Mouse (Mus musculus) CH12.LX (cell line): ENCODE results near the gene Runx2. TPM values are rescaled to one million over a fixed set of nuclear protein-coding genes. Genes with fewer than 3 reads are reported as not detected.

ENCODE experiments used
- DNase-seq: peaks from one replicate; pipeline ENCODE4 v3.0.0-alpha.2; 2013; ENCODE audit errors: extremely low read depth
- H3K27ac ChIP-seq: 2 replicates; pipeline ENCODE4 v1.5.1; 2012; ENCODE audit warnings: low read depth, mild to moderate bottlenecking, control low read depth, moderate library complexity; ENCODE audit not compliant: insufficient read depth
- H3K27me3 ChIP-seq: replicated peaks from 2 replicates; pipeline ENCODE3; 2012; ENCODE audit warnings: inconsistent platforms
- H3K36me3 ChIP-seq, 2 experiments: replicated peaks in 1 of 2; 2 replicates each; pipeline versions ENCODE3 to v1.6.1; 2012; ENCODE audit warnings: inconsistent platforms in 1 of 2, low read length in 1 of 2, mild to moderate bottlenecking in 1 of 2, mixed read lengths in 1 of 2, moderate library complexity in 1 of 2; ENCODE audit not compliant: control insufficient read depth in 1 of 2, insufficient read depth in 1 of 2
- H3K4me1 ChIP-seq, 2 experiments: 2 replicates each; pipeline ENCODE4 v1.6.1; 2012; ENCODE audit warnings: inconsistent platforms in 1 of 2, moderate library complexity in 1 of 2; ENCODE audit not compliant: insufficient read depth in 2 of 2, control insufficient read depth in 1 of 2
- H3K4me2 ChIP-seq: 2 replicates; pipeline ENCODE4 v1.6.1; 2012; ENCODE audit warnings: low read depth, mild to moderate bottlenecking, control low read depth; ENCODE audit not compliant: poor library complexity, insufficient read depth, severe bottlenecking
- H3K4me3 ChIP-seq, 3 experiments: fragments of 150-350 bp in 1 of 3; sonication (generic) in 1 of 3; replicated peaks in 1 of 3; 2 replicates each; pipeline versions ENCODE3 to v1.5.1; 2011 to 2012; ENCODE audit warnings: low read depth in 2 of 3, low read length in 2 of 3, mild to moderate bottlenecking in 2 of 3, moderate library complexity in 2 of 3, control low read depth in 1 of 3, improper control_type of control experiment in 1 of 3, inconsistent platforms in 1 of 3, mixed read lengths in 1 of 3; ENCODE audit not compliant: poor library complexity in 1 of 3
- H3K79me2 ChIP-seq: replicated peaks from 2 replicates; pipeline ENCODE4 v1.6.1; 2012; ENCODE audit warnings: mild to moderate bottlenecking, moderate library complexity; ENCODE audit not compliant: control insufficient read depth, poor library complexity, insufficient read depth, severe bottlenecking; ENCODE audit errors: extremely low read depth
- H3K9ac ChIP-seq: 2 replicates; pipeline ENCODE4 v1.6.1; 2012; ENCODE audit warnings: low read depth, mild to moderate bottlenecking, control low read depth, moderate library complexity; ENCODE audit not compliant: insufficient read depth
- H3K9me3 ChIP-seq: replicated peaks from 2 replicates; pipeline ENCODE3; 2012; ENCODE audit warnings: low read length, inconsistent platforms, mixed read lengths
- BHLHE40 ChIP-seq: IDR thresholded peaks from 2 replicates; pipeline ENCODE4 v1.6.1; 2011; ENCODE audit warnings: mild to moderate bottlenecking, low read depth, low read length, improper control_type of control experiment
- CHD1 ChIP-seq: IDR thresholded peaks from 2 replicates; pipeline ENCODE4 v1.6.1; 2012; ENCODE audit warnings: low read depth, low read length, improper control_type of control experiment, inconsistent platforms
- CHD2 ChIP-seq: IDR thresholded peaks from 2 replicates; pipeline ENCODE4 v1.6.1; 2011; ENCODE audit warnings: low read length, improper control_type of control experiment
- ELF1 ChIP-seq: IDR thresholded peaks from 2 replicates; pipeline ENCODE4 v1.6.1; 2014; ENCODE audit warnings: low read depth, mild to moderate bottlenecking, inconsistent platforms, low read length, improper control_type of control experiment
- EP300 ChIP-seq: IDR thresholded peaks from 2 replicates; pipeline ENCODE4 v1.6.1; 2011; ENCODE audit warnings: low read length, improper control_type of control experiment
- ETS1 ChIP-seq: conservative IDR thresholded peaks from 2 replicates; pipeline ENCODE4 v1.6.1; 2012; ENCODE audit warnings: low read depth, mild to moderate bottlenecking, inconsistent platforms, low read length, improper control_type of control experiment, moderate library complexity
- JUN ChIP-seq: IDR thresholded peaks from 2 replicates; pipeline ENCODE4 v1.6.1; 2011; ENCODE audit warnings: low read depth, mild to moderate bottlenecking, low read length, improper control_type of control experiment, moderate library complexity; ENCODE audit not compliant: insufficient read depth
- KAT2A ChIP-seq: IDR thresholded peaks from 2 replicates; pipeline ENCODE4 v1.6.1; 2012; ENCODE audit warnings: low read length, improper control_type of control experiment, inconsistent platforms; ENCODE audit not compliant: insufficient replicate concordance
- MEF2A ChIP-seq: IDR thresholded peaks from 2 replicates; pipeline ENCODE4 v1.6.1; 2014; ENCODE audit warnings: low read depth, mild to moderate bottlenecking, inconsistent platforms, low read length, improper control_type of control experiment, borderline replicate concordance
- MYC ChIP-seq: IDR thresholded peaks from 2 replicates; pipeline ENCODE4 v1.6.1; 2011; ENCODE audit warnings: low read depth, mild to moderate bottlenecking, improper control_type of control experiment, low read length
- NELFE ChIP-seq: IDR thresholded peaks from 2 replicates; pipeline ENCODE4 v1.6.1; 2011; ENCODE audit warnings: low read depth, low read length, improper control_type of control experiment
- NRF1 ChIP-seq: IDR thresholded peaks from 2 replicates; pipeline ENCODE4 v1.6.1; 2014; ENCODE audit warnings: low read depth, mild to moderate bottlenecking, inconsistent platforms, low read length, improper control_type of control experiment, moderate library complexity
- PAX5 ChIP-seq: IDR thresholded peaks from 2 replicates; pipeline ENCODE4 v1.6.1; 2012; ENCODE audit warnings: low read length, inconsistent platforms, mixed read lengths
- POLR2A ChIP-seq: IDR thresholded peaks from 2 replicates; pipeline ENCODE4 v1.6.1; 2011; ENCODE audit warnings: low read depth, mild to moderate bottlenecking, improper control_type of control experiment, low read length
- POLR2AphosphoS2 ChIP-seq: IDR thresholded peaks from 2 replicates; pipeline ENCODE4 v1.6.1; 2011; ENCODE audit warnings: low read depth, low read length, improper control_type of control experiment
- SIN3A ChIP-seq: IDR thresholded peaks from 2 replicates; pipeline ENCODE4 v1.6.1; 2012; ENCODE audit warnings: low read length, improper control_type of control experiment, inconsistent platforms
- TBP ChIP-seq: conservative IDR thresholded peaks from 2 replicates; pipeline ENCODE4 v1.6.1; 2011; ENCODE audit warnings: low read depth, low read length, improper control_type of control experiment
- UBTF ChIP-seq: IDR thresholded peaks from 2 replicates; pipeline ENCODE4 v1.6.1; 2012; ENCODE audit warnings: low read depth, mild to moderate bottlenecking, inconsistent platforms, low read length, improper control_type of control experiment, moderate library complexity
- USF1 ChIP-seq: IDR thresholded peaks from 2 replicates; pipeline ENCODE4 v1.6.1; 2014; ENCODE audit warnings: low read depth, mild to moderate bottlenecking, inconsistent platforms, low read length, improper control_type of control experiment
- USF2 ChIP-seq: conservative IDR thresholded peaks from 2 replicates; pipeline ENCODE4 v1.6.1; 2011; ENCODE audit warnings: low read depth, low read length, improper control_type of control experiment
- ZMIZ1 ChIP-seq: IDR thresholded peaks from 2 replicates; pipeline ENCODE4 v1.6.1; 2012; ENCODE audit warnings: low read depth, mild to moderate bottlenecking, inconsistent platforms, low read length, improper control_type of control experiment
- dilution Hi-C: fragments of 300-500 bp; cut with MboI; formaldehyde crosslinking; loops from 2 replicates; pipeline ENCODE4 v1.14.3; 2020; ENCODE audit warnings: low sequenced_read_pairs; ENCODE audit not compliant: extremely low pct_unique_long_range_greater_than_20kb, extremely low pct_ligation_motif_present
- in situ Hi-C: fragments of 300-500 bp; cut with MboI; formaldehyde crosslinking; loops from 3 replicates; pipeline ENCODE4 v1.14.3; 2019; ENCODE audit warnings: low sequenced_read_pairs, low pct_ligation_motif_present, low pct_unique_long_range_greater_than_20kb, mixed read lengths
- polyA plus RNA-seq: library from polyadenylated mRNA; unstranded; fragments of >175 nt; gene quantifications from 2 replicates; pipeline ENCODE4 v1.2.1, GENCODE M21; 2012; ENCODE audit warnings: low read depth; ENCODE audit not compliant: insufficient read length
- total RNA-seq, 2 experiments: library from RNA; depleted of rRNA; stranded (reverse); fragments of 300-350 nt in 1 of 2; fragments of >200 nt in 1 of 2; gene quantifications; 2 replicates each; pipeline ENCODE4 v1.2.3; 2012 to 2014

Runx2 gene
- total and polyA plus RNA-seq, 3 experiments, result 0.70 to 1.4 (median 1.1) TPM

GRCm38 (mm10) chr17:44700326-44700725 is 114.3 kb downstream of the Runx2 start:
- H3K27ac ChIP-seq, result no peak overlapping the region
- no peak for DNase-seq
- no peaks in the 10 kb centered on the region for H3K36me3 ChIP-seq
- no peak overlapping the region for H3K4me2 ChIP-seq
- H3K4me1 ChIP-seq, result no peaks in the 10 kb centered on the region; a peak in 1 of 4 replicates
- H3K4me3 ChIP-seq, result no peak overlapping the region
- no peak overlapping the region for H3K9ac ChIP-seq
- H3K79me2 ChIP-seq, result no peaks in the 10 kb centered on the region
- in situ Hi-C loops, result no loop called here
- H3K27me3 ChIP-seq, result no peaks in the 10 kb centered on the region
- dilution Hi-C loops, result no loop called here
- TF ChIP-seq MYC (no peak), NRF1 (no peak), EP300 (no peak), POLR2A (no peak), POLR2AphosphoS2 (no peak), UBTF (no peak), PAX5 (no peak), CHD1 (no peak), USF1 (no peak), CHD2 (no peak), JUN (no peak), KAT2A (no peak), ZMIZ1 (no peak)
- H3K9me3 ChIP-seq, result no peaks in the 10 kb centered on the region

- TF ChIP-seq SIN3A (no peak), CHD1 (no peak), ETS1 (no peak), UBTF (no peak), MEF2A (no peak), JUN (no peak), PAX5 (no peak), USF2 (no peak), NELFE (no peak), USF1 (no peak), TBP (no peak), BHLHE40 (no peak), ELF1 (no peak), MYC (no peak)
- TF ChIP-seq, all 38 proteins: peak for 0
- no peak overlapping the region for H3K9ac ChIP-seq
- no peaks in the 10 kb centered on the region for H3K9me3 ChIP-seq
- dilution Hi-C loops, result no loop called here
- H3K4me2 ChIP-seq, result no peak overlapping the region
- no peaks in the 10 kb centered on the region for H3K36me3 ChIP-seq
- no peaks in the 10 kb centered on the region for H3K4me1 ChIP-seq
- in situ Hi-C loops, result no loop called here
- no peak overlapping the region for H3K27ac ChIP-seq
- H3K27me3 ChIP-seq, result no peaks in the 10 kb centered on the region
- no peak for DNase-seq
- no peak overlapping the region for H3K4me3 ChIP-seq
- no peaks in the 10 kb centered on the region for H3K79me2 ChIP-seq
Measured at GRCm38 (mm10) chr17:44697053-44697452, 117.5 kb downstream of the Runx2 start.
